Mouse (Mus musculus) macrophage (primary cell): ENCODE data around the gene Uba7. TPM values are rescaled to one million over a fixed set of nuclear protein-coding genes. Genes with fewer than 3 reads are reported as not detected.

Experiments used
- H3K27ac ChIP-seq: fragments of 350-480 bp; formaldehyde crosslinking; 2 replicates; pipeline ENCODE4 v1.9.0; 2021
- H3K36me3 ChIP-seq: fragments of 350-480 bp; formaldehyde crosslinking; 2 replicates; pipeline ENCODE4 v1.9.0; 2021; ENCODE audit errors: inconsistent target
- H3K4me3 ChIP-seq: fragments of 350-480 bp; formaldehyde crosslinking; 2 replicates; pipeline ENCODE4 v1.9.0; 2021; ENCODE audit errors: inconsistent target
- H3K79me2 ChIP-seq: fragments of 350-480 bp; formaldehyde crosslinking; 2 replicates; pipeline ENCODE4 v1.9.0; 2021; ENCODE audit errors: inconsistent target
- WGBS: methylation state at CpG from one replicate; pipeline ENCODE4 v1.1.7; 2026; ENCODE audit warnings: inconsistent platforms; ENCODE audit not compliant: missing documents; 5-methylcytosine and 5-hydroxymethylcytosine counted together
- polyA plus RNA-seq: library from polyadenylated mRNA; stranded (reverse); fragments of 250-400 nt; gene quantifications from 3 replicates; pipeline ENCODE4 v1.2.4, GENCODE M21; 2018; ENCODE audit warnings: inconsistent platforms

Uba7 gene
- polyA plus RNA-seq, 1 experiment from 2014 or later: 33.6 TPM

DNA sequence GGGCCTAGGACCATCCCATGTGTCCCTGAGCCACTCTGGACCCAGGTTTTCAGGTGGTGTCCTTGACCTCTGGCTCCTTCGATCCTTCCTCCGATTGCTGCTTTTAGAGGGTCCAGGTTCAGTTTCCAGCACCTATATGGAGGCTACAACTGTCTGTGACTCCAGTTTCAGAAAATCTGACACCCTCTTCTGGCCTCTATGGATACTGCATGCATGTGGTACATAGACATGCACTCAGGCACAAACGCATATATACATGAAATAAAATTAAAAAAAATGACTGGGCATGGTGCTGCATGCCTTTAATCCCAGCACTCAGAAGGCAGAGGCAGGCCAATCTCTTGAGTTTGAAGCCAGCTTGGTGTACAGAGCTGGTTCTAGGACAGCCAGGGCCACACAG lies 52.6 kb downstream of the Uba7 start:
- Histone ChIP-seq H3K27ac (no peak overlapping the region), H3K36me3 (peaks cover 55% of the 10 kb centered on the region)
- WGBS: 100% methylated on average over 3 of the region's 3 CpGs

DNA sequence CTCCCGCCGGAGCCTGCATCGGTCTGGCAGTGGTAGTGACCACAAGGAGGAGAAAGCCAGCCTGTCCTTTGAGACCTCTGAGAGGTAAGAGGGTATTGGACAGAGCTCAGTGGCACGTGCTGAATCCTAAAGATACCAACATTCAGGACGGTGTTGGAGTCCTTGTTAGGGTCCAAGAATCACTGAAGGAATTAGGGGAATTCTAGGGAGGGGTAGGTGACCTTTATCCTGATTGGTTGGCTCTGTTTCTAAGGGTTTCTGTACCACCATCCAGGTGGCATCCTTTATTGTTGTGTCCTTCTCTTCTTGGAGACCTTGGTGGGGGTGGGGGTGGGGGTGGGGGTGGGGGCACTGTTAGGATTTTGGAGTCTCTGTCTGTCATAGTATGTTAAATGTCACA lies 56.8 kb downstream of the Uba7 start:
- WGBS: 92% methylated on average over 5 of the region's 5 CpGs
- H3K36me3 ChIP-seq: peaks cover 27% of the 10 kb centered on the region
- H3K4me3 ChIP-seq: no peak overlapping the region
- H3K27ac ChIP-seq: no peak overlapping the region
- H3K79me2 ChIP-seq: peaks cover 42% of the 10 kb centered on the region; the same call in 1 of the 2 replicates

More for the DNA sequence above, 52.6 kb downstream of the Uba7 start:
- H3K79me2 ChIP-seq: peaks cover 83% of the 10 kb centered on the region
- H3K4me3 ChIP-seq: no peak overlapping the region

Other genes starting within 250 kb of the Uba7 start
- 48.8 to 74.7 TPM (median 61.8 TPM) in 3 replicates for gene Rbm5, start 204.5 kb upstream of the Uba7 start, polyA plus RNA-seq
- gene Rbm6, start 102.3 kb upstream of the Uba7 start, polyA plus RNA-seq: 41.6 to 90.8 TPM (median 45.5 TPM) in 3 replicates
- gene Mon1a, start 87.4 kb upstream of the Uba7 start, polyA plus RNA-seq: 8.2 to 10.9 TPM (median 8.7 TPM) in 3 replicates
- gene Mst1r, start 68.6 kb upstream of the Uba7 start, polyA plus RNA-seq: not detected in 3 replicates
- gene Actl11, start 47.0 kb upstream of the Uba7 start, polyA plus RNA-seq: not detected in 3 replicates
- gene Camkv, start 39.8 kb upstream of the Uba7 start, polyA plus RNA-seq: not detected in 3 replicates
- 0.43 to 3.0 TPM (median 1.1 TPM) in 3 replicates for gene Traip, start 25.4 kb upstream of the Uba7 start, polyA plus RNA-seq
- 0.16 to 0.26 TPM in 2 of 3 replicates, not detected in the other for gene Gm20661, start 7.6 kb downstream of the Uba7 start, polyA plus RNA-seq
- gene Inka1, start 10.4 kb downstream of the Uba7 start, polyA plus RNA-seq: 5.7 to 14.7 TPM (median 13.6 TPM) in 3 replicates
- gene Cdhr4, start 17.0 kb downstream of the Uba7 start, polyA plus RNA-seq: 0.30 to 2.2 TPM in 2 of 3 replicates, not detected in the other
- 1.0 to 1.3 TPM in 2 of 3 replicates, not detected in the other for gene Gm20662, start 20.8 kb downstream of the Uba7 start, polyA plus RNA-seq
- gene Ip6k1, start 27.0 kb downstream of the Uba7 start, polyA plus RNA-seq: 34.5 to 93.7 TPM (median 45.4 TPM) in 3 replicates
- gene Gmppb, start 73.7 kb downstream of the Uba7 start, polyA plus RNA-seq: 5.4 to 20.7 TPM (median 8.9 TPM) in 3 replicates
- gene Amigo3, start 77.7 kb downstream of the Uba7 start, polyA plus RNA-seq: 0.29 to 1.1 TPM (median 0.97 TPM) in 3 replicates
- gene Mst1, start 104.9 kb downstream of the Uba7 start, polyA plus RNA-seq: 0.09 to 0.19 TPM in 2 of 3 replicates, not detected in the other
- 16.0 to 22.0 TPM (median 16.5 TPM) in 3 replicates for gene Rnf123, start 107.8 kb downstream of the Uba7 start, polyA plus RNA-seq
- 30.5 to 37.0 TPM (median 32.8 TPM) in 3 replicates for gene Apeh, start 119.1 kb downstream of the Uba7 start, polyA plus RNA-seq
- gene Bsn, start 214.9 kb downstream of the Uba7 start, polyA plus RNA-seq: 4.3 to 8.4 TPM (median 4.9 TPM) in 3 replicates